Mouse (Mus musculus): Measurements from ENCODE around the gene Bahcc1. TPM values are rescaled to one million over a fixed set of nuclear protein-coding genes. Genes with fewer than 3 reads are reported as not detected.

The Bahcc1 gene
- 10 to 100 TPM; 15.3 to 20.9 TPM for total RNA-seq (2021)

- intact Hi-C loops (cut with DNase I) = loop anchor here (5.0 kb wide), 1 partner anchor 115 kb away; the partner anchor contains the start of gene Actg1
- peak; percentile 100 for DNase-seq (ENCODE audit: low spot score in 2 of 2)
These were observed at the start of gene Bahcc1 for GRCm38 (mm10) chr11:120232230-120233097. TSS of gene Bahcc1 (plus strand) at chr11:120232947.

GRCm38 (mm10) chr11:120183180-120183579, 49.6 kb upstream of the Bahcc1 start:
- intact Hi-C loops (cut with DNase I) = no loop called here
- no peak for DNase-seq (ENCODE audit: low spot score in 2 of 2)

- DNase-seq (ENCODE audit: low spot score in 2 of 2) = no peak
- intact Hi-C loops (cut with DNase I) = no loop called here
These were observed 49.0 kb upstream of the Bahcc1 start for GRCm38 (mm10) chr11:120183708-120184107.

GRCm38 (mm10) chr11:120184371-120185315, 48.1 kb upstream of the Bahcc1 start:
- no peak for DNase-seq (ENCODE audit: low spot score in 2 of 2)
- intact Hi-C loops (cut with DNase I) = no loop called here

GRCm38 (mm10) chr11:120185316-120186141, 47.2 kb upstream of the Bahcc1 start:
- intact Hi-C loops (cut with DNase I) = no loop called here
- DNase-seq (ENCODE audit: low spot score in 2 of 2) = peak in 1 of 2 experiments; percentile 33

- DNase-seq (ENCODE audit: low spot score in 2 of 2) = no peak
- intact Hi-C loops (cut with DNase I) = no loop called here
These were observed 46.5 kb upstream of the Bahcc1 start for GRCm38 (mm10) chr11:120186145-120186740.

- DNase-seq (ENCODE audit: low spot score in 2 of 2) = peak in 1 of 2 experiments; percentile 33
- intact Hi-C loops (cut with DNase I) = no loop called here
These were observed 45.9 kb upstream of the Bahcc1 start for GRCm38 (mm10) chr11:120186821-120187235.

GRCm38 (mm10) chr11:120187236-120188101, 45.3 kb upstream of the Bahcc1 start:
- peak in 1 of 2 experiments; percentile 33 for DNase-seq (ENCODE audit: low spot score in 2 of 2)
- intact Hi-C loops (cut with DNase I) = loop anchor here (1.0 kb wide), 1 partner anchor 47 kb away; no protein-coding TSS in a partner anchor

GRCm38 (mm10) chr11:120188102-120188480, 44.7 kb upstream of the Bahcc1 start:
- DNase-seq (ENCODE audit: low spot score in 2 of 2) = peak in 1 of 2 experiments; percentile 55
- intact Hi-C loops (cut with DNase I) = loop anchor here (1.0 kb wide), 1 partner anchor 46 kb away; no protein-coding TSS in a partner anchor

GRCm38 (mm10) chr11:120188481-120189441, 44.0 kb upstream of the Bahcc1 start:
- intact Hi-C loops (cut with DNase I) = loop anchor here (1.0 kb wide), 3 partner anchors 42 to 120 kb away; no protein-coding TSS in a partner anchor
- DNase-seq (ENCODE audit: low spot score in 2 of 2) = peak in 1 of 2 experiments; percentile 64

- intact Hi-C loops (cut with DNase I) = loop anchor here (1.0 kb wide), 2 partner anchors 41 to 119 kb away; no protein-coding TSS in a partner anchor
These were observed 43.1 kb upstream of the Bahcc1 start for GRCm38 (mm10) chr11:120189459-120190312.

GRCm38 (mm10) chr11:120190526-120191412, 42.0 kb upstream of the Bahcc1 start:
- intact Hi-C loops (cut with DNase I) = no loop called here
- no peak for DNase-seq (ENCODE audit: low spot score in 2 of 2)

More at GRCm38 (mm10) chr11:120189459-120190312, 43.1 kb upstream of the Bahcc1 start:
- DNase-seq (ENCODE audit: low spot score in 2 of 2) = peak; percentile 96 to 97

- no peak for DNase-seq (ENCODE audit: low spot score in 2 of 2)
- intact Hi-C loops (cut with DNase I) = no loop called here
These were observed 33.9 kb upstream of the Bahcc1 start for GRCm38 (mm10) chr11:120198831-120199230.

GRCm38 (mm10) chr11:120199766-120200165, 33.0 kb upstream of the Bahcc1 start:
- intact Hi-C loops (cut with DNase I) = no loop called here
- DNase-seq (ENCODE audit: low spot score in 2 of 2) = no peak

GRCm38 (mm10) chr11:120200621-120201020, 32.1 kb upstream of the Bahcc1 start:
- intact Hi-C loops (cut with DNase I) = no loop called here

More at GRCm38 (mm10) chr11:120200621-120201020, 32.1 kb upstream of the Bahcc1 start:
- no peak for DNase-seq (ENCODE audit: low spot score in 2 of 2)
